Mouse (Mus musculus): ENCODE results near the gene P2rx3. TPM values are rescaled to one million over a fixed set of nuclear protein-coding genes. Genes with fewer than 3 reads are reported as not detected.

Gene P2rx3
- polyA plus RNA-seq, 1 experiment: 53.1 TPM

- Histone ChIP-seq H3K36me3 (ENCODE audit: control insufficient read depth, insufficient read depth) (no peaks in the 10 kb centered on the region), H3ac (ENCODE audit: control insufficient read depth, insufficient read length) (no peak overlapping the region), H3K4me2 (ENCODE audit: low read depth) (no peak overlapping the region), H3K4me3 (no peak overlapping the region), H3K27me3 (ENCODE audit: control insufficient read depth, insufficient read depth, insufficient read length) (no peaks in the 10 kb centered on the region), H3K79me2 (ENCODE audit: control insufficient read depth, insufficient read depth) (no peaks in the 10 kb centered on the region)
- TF ChIP-seq USF1 (IDR thresholded peaks at IDR 0.05; ENCODE audit: low read depth) (no peak), REST (IDR thresholded peaks at IDR 0.05; ENCODE audit: insufficient read depth, insufficient read length) (no peak), TCF12 (IDR thresholded peaks at IDR 0.05; ENCODE audit: insufficient read depth, poor library complexity, severe bottlenecking) (no peak), MAX (IDR thresholded peaks at IDR 0.05; ENCODE audit: low read depth) (no peak), POLR2A (IDR thresholded peaks at IDR 0.05; ENCODE audit: insufficient read length, low read depth) (no peak), MYOD1 (IDR thresholded peaks at IDR 0.05; ENCODE audit: control insufficient read depth in 1 of 3, insufficient read length in 2 of 3, low read depth in 2 of 3) (no peak), POLR2AphosphoS2 (IDR thresholded peaks at IDR 0.05; ENCODE audit: insufficient read length, low read depth) (no peak), E2F4 (IDR thresholded peaks at IDR 0.05; ENCODE audit: insufficient read depth) (no peak)
Measured at GRCm38 (mm10) chr2:84999486-85000181, 37.6 kb downstream of the P2rx3 start.

- Histone ChIP-seq H3K4me2 (ENCODE audit: low read depth) (no peak overlapping the region), H3ac (ENCODE audit: control insufficient read depth, insufficient read length) (no peak overlapping the region), H3K4me3 (no peak overlapping the region), H3K27me3 (ENCODE audit: control insufficient read depth, insufficient read depth, insufficient read length) (no peaks in the 10 kb centered on the region), H3K36me3 (ENCODE audit: control insufficient read depth, insufficient read depth) (no peaks in the 10 kb centered on the region), H3K79me2 (ENCODE audit: control insufficient read depth, insufficient read depth) (no peaks in the 10 kb centered on the region)
- TF ChIP-seq MAX (IDR thresholded peaks at IDR 0.05; ENCODE audit: low read depth) (no peak), MYOG (IDR thresholded peaks at IDR 0.05; ENCODE audit: control insufficient read depth in 1 of 3, insufficient read depth in 1 of 3, insufficient read length in 2 of 3, low read depth in 2 of 3) (no peak), MYOD1 (IDR thresholded peaks at IDR 0.05; ENCODE audit: control insufficient read depth in 1 of 3, insufficient read length in 2 of 3, low read depth in 2 of 3) (no peak), TCF3 (IDR thresholded peaks at IDR 0.05; ENCODE audit: insufficient read length, low read depth) (no peak), REST (IDR thresholded peaks at IDR 0.05; ENCODE audit: insufficient read depth, insufficient read length) (no peak)
Measured at GRCm38 (mm10) chr2:84996376-84996775, 40.9 kb downstream of the P2rx3 start.

GRCm38 (mm10) chr2:84987930-84988329 is 49.3 kb downstream of the P2rx3 start, which contains the start of gene Prg3:
TSS of gene Prg3 (plus strand) at chr2:84988215.
- Histone ChIP-seq H3K4me3 (no peak within 1 kb of the TSS), H3ac (ENCODE audit: control insufficient read depth, insufficient read length) (no peak within 1 kb of the TSS), H3K27me3 (ENCODE audit: control insufficient read depth, insufficient read depth, insufficient read length) (peaks cover 27% of the 10 kb centered on the region), H3K36me3 (ENCODE audit: control insufficient read depth, insufficient read depth) (no peaks in the 10 kb centered on the region), H3K79me2 (ENCODE audit: control insufficient read depth, insufficient read depth) (no peaks in the 10 kb centered on the region), H3K4me2 (ENCODE audit: low read depth) (no peak within 1 kb of the TSS)
- TF ChIP-seq MYOD1 (IDR thresholded peaks at IDR 0.05; ENCODE audit: control insufficient read depth in 1 of 3, insufficient read length in 2 of 3, low read depth in 2 of 3) (no peak), MYOG (IDR thresholded peaks at IDR 0.05; ENCODE audit: control insufficient read depth in 1 of 3, insufficient read depth in 1 of 3, insufficient read length in 2 of 3, low read depth in 2 of 3) (no peak), CEBPB (IDR thresholded peaks at IDR 0.05; ENCODE audit: insufficient read depth, poor library complexity, severe bottlenecking) (no peak), POLR2AphosphoS2 (IDR thresholded peaks at IDR 0.05; ENCODE audit: insufficient read length, low read depth) (no peak), TCF12 (IDR thresholded peaks at IDR 0.05; ENCODE audit: insufficient read depth, poor library complexity, severe bottlenecking) (no peak), E2F4 (IDR thresholded peaks at IDR 0.05; ENCODE audit: insufficient read depth) (no peak)

- TF ChIP-seq POLR2AphosphoS2 (IDR thresholded peaks at IDR 0.05; ENCODE audit: insufficient read length, low read depth) (no peak), SRF (IDR thresholded peaks at IDR 0.05; ENCODE audit: control insufficient read depth, insufficient read length, low read depth) (no peak)
- no peaks in the 10 kb centered on the region for H3K36me3 ChIP-seq (ENCODE audit: control insufficient read depth, insufficient read depth)
Measured at GRCm38 (mm10) chr2:84980188-84980587, 57.1 kb downstream of the P2rx3 start, which contains the start of gene Prg2. TSS of gene Prg2 (plus strand) at chr2:84980461.

GRCm38 (mm10) chr2:84975580-84975979 is 61.7 kb downstream of the P2rx3 start:
- Histone ChIP-seq H3K27me3 (ENCODE audit: control insufficient read depth, insufficient read depth, insufficient read length) (peaks cover 4% of the 10 kb centered on the region), H3K79me2 (ENCODE audit: control insufficient read depth, insufficient read depth) (no peaks in the 10 kb centered on the region), H3ac (ENCODE audit: control insufficient read depth, insufficient read length) (no peak overlapping the region), H3K4me2 (ENCODE audit: low read depth) (no peak overlapping the region), H3K4me3 (no peak overlapping the region), H3K36me3 (ENCODE audit: control insufficient read depth, insufficient read depth) (no peaks in the 10 kb centered on the region)
- TF ChIP-seq MAX (IDR thresholded peaks at IDR 0.05; ENCODE audit: low read depth): no peak
- TF ChIP-seq E2F4 (IDR thresholded peaks at IDR 0.05; ENCODE audit: insufficient read depth): no peak

More at GRCm38 (mm10) chr2:84980188-84980587, 57.1 kb downstream of the P2rx3 start, which contains the start of gene Prg2:
- Histone ChIP-seq H3K4me3 (no peak within 1 kb of the TSS), H3K79me2 (ENCODE audit: control insufficient read depth, insufficient read depth) (no peaks in the 10 kb centered on the region), H3ac (ENCODE audit: control insufficient read depth, insufficient read length) (no peak within 1 kb of the TSS), H3K4me2 (ENCODE audit: low read depth) (no peak within 1 kb of the TSS), H3K27me3 (ENCODE audit: control insufficient read depth, insufficient read depth, insufficient read length) (peaks cover 26% of the 10 kb centered on the region)
